8 mouse cellular contexts compared by ENCODE assay signal in genomic region chr5:53212087-53212781, GRCm38 (mm10). TPM values are rescaled to one million over a fixed set of nuclear protein-coding genes. Genes with fewer than 3 reads are reported as not detected.
A peak's percentile ranks its signal among the peaks of the same experiment; 100 is the strongest.
DNase-seq lines count a peak whose midpoint lies in the region; ATAC-seq and TF ChIP-seq lines count a peak whose summit lies in the region.

No protein-coding gene starts in this region.

- H3K27me3 ChIP-seq in kidney, embryonic 16.5 days (ENCODE audit: insufficient read depth, low read length), result peaks cover 3% of the 10 kb centered on the region; the same call in 1 of the 2 replicates
- peaks cover 26% of the 10 kb centered on the region for H3K27me3 ChIP-seq in embryonic facial prominence, embryonic 11.5 days (ENCODE audit: control insufficient read depth, insufficient read depth, low read length)
- H3K27me3 ChIP-seq in hindbrain, embryonic 16.5 days (replicated peaks; ENCODE audit: control insufficient read depth, insufficient read depth, low read length), result no peaks in the 10 kb centered on the region
- no peaks in the 10 kb centered on the region for H3K27me3 ChIP-seq in midbrain, postnatal 0 days (ENCODE audit: insufficient read depth, low read length)

- H3K4me3 ChIP-seq in kidney, embryonic 16.5 days (ENCODE audit: low read length), result peak overlapping the region; percentile 72
- peak overlapping the region; percentile 49 for H3K4me3 ChIP-seq in embryonic facial prominence, embryonic 11.5 days (ENCODE audit: low read depth, low read length)
- peak overlapping the region; percentile 81 for H3K4me3 ChIP-seq in hindbrain, embryonic 16.5 days (ENCODE audit: low read length)
- H3K4me3 ChIP-seq in midbrain, postnatal 0 days (ENCODE audit: low read depth, low read length), result peak overlapping the region; percentile 60

- intact Hi-C loops in left cerebral cortex, postnatal 25 days (cut with DNase I), result loop anchor here (5.0 kb wide), 2 partner anchors 55 kb away; partner anchors contain the start of gene Smim20
- intact Hi-C loops in gastrocnemius, postnatal 36 days (cut with DNase I), result no loop called here

- H3K36me3 ChIP-seq in kidney, embryonic 16.5 days (ENCODE audit: insufficient read depth, low read length), result no peaks in the 10 kb centered on the region
- no peaks in the 10 kb centered on the region for H3K36me3 ChIP-seq in embryonic facial prominence, embryonic 11.5 days (replicated peaks; ENCODE audit: control insufficient read depth, insufficient read depth, low read depth, low read length)
- no peaks in the 10 kb centered on the region for H3K36me3 ChIP-seq in hindbrain, embryonic 16.5 days (ENCODE audit: control insufficient read depth, insufficient read depth, low read length)
- H3K36me3 ChIP-seq in midbrain, postnatal 0 days (ENCODE audit: insufficient read depth, low read length), result no peaks in the 10 kb centered on the region

- no peaks in the 10 kb centered on the region for H3K9me3 ChIP-seq in kidney, embryonic 16.5 days (ENCODE audit: low read length)
- no peaks in the 10 kb centered on the region for H3K9me3 ChIP-seq in embryonic facial prominence, embryonic 11.5 days (replicated peaks; ENCODE audit: control insufficient read depth, low read length)
- no peaks in the 10 kb centered on the region for H3K9me3 ChIP-seq in hindbrain, embryonic 16.5 days (ENCODE audit: control insufficient read depth, low read length)
- H3K9me3 ChIP-seq in midbrain, postnatal 0 days (ENCODE audit: low read length), result no peaks in the 10 kb centered on the region

- peak overlapping the region; percentile 52 for H3K27ac ChIP-seq in kidney, embryonic 16.5 days (ENCODE audit: low read length)
- H3K27ac ChIP-seq in embryonic facial prominence, embryonic 11.5 days (replicated peaks; ENCODE audit: low read depth, low read length), result no peak overlapping the region
- H3K27ac ChIP-seq in hindbrain, embryonic 16.5 days (ENCODE audit: low read depth, low read length), result peak overlapping the region; percentile 49; the same call in 1 of the 2 replicates
- H3K27ac ChIP-seq in midbrain, postnatal 0 days (ENCODE audit: low read depth, low read length), result peak overlapping the region; percentile 43; the same call in 1 of the 2 replicates

- DNase-seq in kidney, adult 8-10 months, result no peak
- DNase-seq in embryonic facial prominence, embryonic 11.5 days (ENCODE audit: low spot score), result peak; percentile 10
- DNase-seq in midbrain, postnatal 0 days (ENCODE audit: low spot score), result no peak
- no peak for DNase-seq in right cerebral cortex, postnatal 36 days (ENCODE audit: low spot score in 2 of 2)
- DNase-seq in left cerebral cortex, postnatal 25 days (ENCODE audit: low spot score in 2 of 2), result no peak
- no peak for DNase-seq in gastrocnemius, postnatal 36 days

- H3K9ac ChIP-seq in kidney, embryonic 16.5 days (replicated peaks; ENCODE audit: low read length), result peak overlapping the region; percentile 81
- peak overlapping the region; percentile 27; the same call in 1 of the 2 replicates for H3K9ac ChIP-seq in embryonic facial prominence, embryonic 11.5 days (replicated peaks; ENCODE audit: low read length)
- H3K9ac ChIP-seq in hindbrain, embryonic 16.5 days (ENCODE audit: low read depth, low read length), result peak overlapping the region; percentile 83
- peak overlapping the region; percentile 81 for H3K9ac ChIP-seq in midbrain, postnatal 0 days (replicated peaks; ENCODE audit: low read length, poor library complexity, severe bottlenecking)

- no peak for TF ChIP-seq CTCF in midbrain, postnatal 0 days (IDR thresholded peaks at IDR 0.05)

- H3K4me2 ChIP-seq in kidney, embryonic 16.5 days (replicated peaks; ENCODE audit: low read depth, low read length), result peak overlapping the region; percentile 96
- peak overlapping the region; percentile 99 for H3K4me2 ChIP-seq in embryonic facial prominence, embryonic 11.5 days (ENCODE audit: low read depth, low read length)
- H3K4me2 ChIP-seq in hindbrain, embryonic 16.5 days (ENCODE audit: low read length), result peak overlapping the region; percentile 98
- peak overlapping the region; percentile 87 for H3K4me2 ChIP-seq in midbrain, postnatal 0 days (ENCODE audit: low read depth, low read length, poor library complexity, severe bottlenecking)

- ATAC-seq in kidney, embryonic 16.5 days (ENCODE audit: low FRiP score, low TSS enrichment), result no peak
- ATAC-seq in embryonic facial prominence, embryonic 11.5 days (replicated peaks; ENCODE audit: insufficient number of reproducible peaks, low FRiP score, low TSS enrichment, low read depth), result no peak
- no peak; the same call in 1 of the 2 replicates for ATAC-seq in hindbrain, embryonic 16.5 days
- no peak for ATAC-seq in midbrain, postnatal 0 days (ENCODE audit: low FRiP score)

- H3K4me1 ChIP-seq in kidney, embryonic 16.5 days (ENCODE audit: insufficient read depth, low read length), result peaks cover 27% of the 10 kb centered on the region
- no peaks in the 10 kb centered on the region for H3K4me1 ChIP-seq in embryonic facial prominence, embryonic 11.5 days (ENCODE audit: control insufficient read depth, insufficient read depth, low read length)
- H3K4me1 ChIP-seq in hindbrain, embryonic 16.5 days (ENCODE audit: control insufficient read depth, insufficient read depth, low read depth, low read length), result peaks cover 18% of the 10 kb centered on the region
- H3K4me1 ChIP-seq in midbrain, postnatal 0 days (ENCODE audit: insufficient read depth, low read length), result peaks cover 3% of the 10 kb centered on the region; the same call in 1 of the 2 replicates

- 15% methylated on average over 20 of the region's 20 CpGs for whole genome bisulfite sequencing in kidney, embryonic 16.5 days
- 22% methylated on average over 20 of the region's 20 CpGs for WGBS in embryonic facial prominence, embryonic 11.5 days
- WGBS in hindbrain, embryonic 16.5 days, result 19% methylated on average over 20 of the region's 20 CpGs
- WGBS in midbrain, postnatal 0 days, result 18% methylated on average over 20 of the region's 20 CpGs

RNA-seq across cellular contexts. Expression of gene Sel1l3, which starts 1.5 kb away (rescaled TPM):
- 18.9 and 20.0 TPM in 2 replicates for polyA plus RNA-seq in kidney, embryonic 16.5 days (2015; fragmentation: Nextera tagmentation; extraction: Ambion mirVana)
- 2.1 TPM in 2 replicates for polyA plus RNA-seq in embryonic facial prominence, embryonic 11.5 days (2014; fragmentation: Nextera tagmentation; extraction: Ambion mirVana)
- polyA plus RNA-seq in hindbrain, embryonic 16.5 days (2015; fragmentation: Nextera tagmentation; extraction: Ambion mirVana), result 5.6 and 6.2 TPM in 2 replicates
- total RNA-seq in midbrain, postnatal 0 days (2014; rRNA removed), result 19.0 and 22.2 TPM in 2 replicates
- 4.7 TPM in 2 replicates for polyA plus RNA-seq in midbrain, postnatal 0 days (2015; fragmentation: Nextera tagmentation; extraction: Ambion mirVana)
- total RNA-seq in left cerebral cortex, postnatal 25 days (2021), result 10 to 100 TPM; 67.3 to 70.4 TPM
- total RNA-seq in gastrocnemius, postnatal 36 days (2021), result 10 to 100 TPM; 64.7 to 76.9 TPM

RNA-seq across cellular contexts. Expression of gene Smim20, which starts 54.6 kb away (rescaled TPM):
- 98.2 and 98.5 TPM in 2 replicates for polyA plus RNA-seq in kidney, embryonic 16.5 days (2015; fragmentation: Nextera tagmentation; extraction: Ambion mirVana)
- polyA plus RNA-seq in embryonic facial prominence, embryonic 11.5 days (2014; fragmentation: Nextera tagmentation; extraction: Ambion mirVana), result 55.3 and 57.9 TPM in 2 replicates
- polyA plus RNA-seq in hindbrain, embryonic 16.5 days (2015; fragmentation: Nextera tagmentation; extraction: Ambion mirVana), result 70.9 and 80.1 TPM in 2 replicates
- 35.7 and 40.2 TPM in 2 replicates for total RNA-seq in midbrain, postnatal 0 days (2014; rRNA removed)
- polyA plus RNA-seq in midbrain, postnatal 0 days (2015; fragmentation: Nextera tagmentation; extraction: Ambion mirVana), result 76.0 and 83.3 TPM in 2 replicates
- 10 to 100 TPM; 35.1 to 38.6 TPM for total RNA-seq in left cerebral cortex, postnatal 25 days (2021)
- total RNA-seq in gastrocnemius, postnatal 36 days (2021), result 10 to 100 TPM; 56.4 to 63.1 TPM

Comparison
In these comparisons a context has a peak if more than half of its experiments do, and no peak if none do; other contexts are left out.
1. H3K9ac ChIP-seq: peak in every context shown above with its lines; median percentile 83 in hindbrain, embryonic 16.5 days; 81 in kidney, embryonic 16.5 days; 81 in midbrain, postnatal 0 days; 27 in embryonic facial prominence, embryonic 11.5 days.